Mouse (Mus musculus) olfactory bulb, adult 2 months (tissue): ENCODE measurements around the gene Wnt4.

Experiments used
- CTCF ChIP-seq: fragments of 200-500 bp; IDR thresholded peaks from 2 replicates; pipeline ENCODE4 v1.5.1; 2012; ENCODE audit warnings: low read depth, mild to moderate bottlenecking, low read length, moderate library complexity; ENCODE audit not compliant: insufficient read depth
- POLR2A ChIP-seq: fragments of 200-500 bp; IDR thresholded peaks from 2 replicates; pipeline ENCODE4 v1.6.1; 2012; ENCODE audit warnings: mild to moderate bottlenecking, low read depth, low read length, moderate library complexity; ENCODE audit not compliant: insufficient read depth

DNA sequence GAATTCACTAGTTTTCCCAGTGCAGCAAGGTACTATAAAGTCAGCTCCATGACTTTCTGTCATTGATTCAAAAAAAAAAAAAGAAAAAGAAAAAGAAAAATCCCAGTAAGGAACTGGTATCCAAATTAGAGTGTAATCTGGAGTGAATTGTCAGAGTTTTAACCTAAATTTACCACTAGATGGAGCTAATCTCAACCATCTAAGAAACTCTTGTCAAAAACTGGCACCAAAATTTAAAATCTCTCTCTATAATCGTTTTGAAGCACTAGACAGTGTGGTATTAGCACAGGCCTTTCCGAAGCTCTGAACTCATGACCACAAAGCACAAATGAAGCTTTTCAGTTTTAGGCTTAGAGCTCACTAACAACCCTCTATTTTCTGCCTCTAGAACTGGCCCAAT lies 36.2 kb downstream of the Wnt4 start:
- no peak for TF ChIP-seq POLR2A
- TF ChIP-seq CTCF, result no peak
